Mouse (Mus musculus) layer of hippocampus, adult 9-11 months (tissue): ENCODE data around the gene Eme2.
A peak's percentile ranks its signal among the peaks of the same experiment; 100 is the strongest.

Experiments used
- DNase-seq: peaks from one replicate; pipeline ENCODE4 v3.0.0; 2022

Gene Eme2

GRCm38 (mm10) chr17:24874405-24874745 lies 20.5 kb downstream of the Eme2 start:
- DNase-seq: no peak

GRCm38 (mm10) chr17:24873695-24874404 lies 21.0 kb downstream of the Eme2 start:
- DNase-seq: no peak

GRCm38 (mm10) chr17:24867914-24868313 lies 27.0 kb downstream of the Eme2 start:
- peak; percentile 61 for DNase-seq

- DNase-seq: no peak
Observed at GRCm38 (mm10) chr17:24865776-24866175, 29.1 kb downstream of the Eme2 start, which contains the start of gene Igfals. Gene Igfals (plus strand): TSS chr17:24865997.

GRCm38 (mm10) chr17:24861785-24862184 lies 33.1 kb downstream of the Eme2 start:
- DNase-seq: no peak

- no peak for DNase-seq
Observed at GRCm38 (mm10) chr17:24860076-24860475, 34.8 kb downstream of the Eme2 start.

- DNase-seq: peak; percentile 52
Observed at GRCm38 (mm10) chr17:24858967-24859366, 35.9 kb downstream of the Eme2 start.

GRCm38 (mm10) chr17:24857831-24858470 lies 36.9 kb downstream of the Eme2 start:
- DNase-seq: no peak

- no peak for DNase-seq
Observed at GRCm38 (mm10) chr17:24856589-24856988, 38.3 kb downstream of the Eme2 start.

- DNase-seq: no peak
Observed at GRCm38 (mm10) chr17:24855838-24856464, 38.9 kb downstream of the Eme2 start.

- no peak for DNase-seq
Observed at GRCm38 (mm10) chr17:24851381-24852125, 43.3 kb downstream of the Eme2 start.

- DNase-seq: no peak
Observed at GRCm38 (mm10) chr17:24850773-24851127, 44.1 kb downstream of the Eme2 start.

GRCm38 (mm10) chr17:24850065-24850772 lies 44.7 kb downstream of the Eme2 start, which contains the start of gene Fahd1:
Gene Fahd1 (minus strand): TSS chr17:24850364.
- peak; percentile 99 for DNase-seq

GRCm38 (mm10) chr17:24849733-24850064 lies 45.2 kb downstream of the Eme2 start:
- no peak for DNase-seq

- no peak for DNase-seq
Observed at GRCm38 (mm10) chr17:24848600-24849031, 46.3 kb downstream of the Eme2 start.

GRCm38 (mm10) chr17:24847386-24847785 lies 47.5 kb downstream of the Eme2 start:
- no peak for DNase-seq

- DNase-seq: no peak
Observed at GRCm38 (mm10) chr17:24844525-24844924, 50.4 kb downstream of the Eme2 start.

- DNase-seq: no peak
Observed at GRCm38 (mm10) chr17:24842631-24843030, 52.3 kb downstream of the Eme2 start.

- DNase-seq: no peak
Observed at GRCm38 (mm10) chr17:24841133-24841532, 53.8 kb downstream of the Eme2 start.

GRCm38 (mm10) chr17:24840341-24840740 lies 54.5 kb downstream of the Eme2 start:
- no peak for DNase-seq

- DNase-seq: no peak
Observed at GRCm38 (mm10) chr17:24839842-24840241, 55.0 kb downstream of the Eme2 start, which contains the start of gene Hagh. Gene Hagh (plus strand): TSS chr17:24840143.
